Mouse (Mus musculus): ENCODE data around the gene Csk. TPM values are rescaled to one million over a fixed set of nuclear protein-coding genes. Genes with fewer than 3 reads are reported as not detected.

Gene Csk
- total RNA-seq, 2 experiments from 2014 or later, result 35.9 to 44.5 TPM

DNA sequence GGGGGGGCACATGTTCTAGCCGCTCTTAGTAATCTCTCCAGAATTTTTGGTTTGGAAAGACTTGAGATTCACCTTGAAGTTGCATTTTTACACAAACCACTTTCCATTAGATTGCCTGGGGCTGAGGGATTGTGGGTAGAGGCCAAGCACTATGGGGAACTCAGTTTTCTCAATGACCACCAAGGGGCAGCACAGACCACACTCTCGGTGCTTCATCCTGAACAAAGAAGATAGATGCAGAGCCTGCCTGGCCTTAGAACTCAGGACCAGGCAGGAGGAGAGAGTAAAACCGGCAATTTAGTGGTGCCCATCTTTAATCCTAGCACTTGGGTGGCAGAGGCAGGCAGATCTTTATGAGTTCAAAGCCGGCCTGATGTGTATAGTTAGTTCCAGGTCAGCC lies 6.3 kb upstream of the Csk start:
- peak; percentile 85 to 90 for DNase-seq
- intact Hi-C loops (cut with DNase I), result loop anchor here (1.0 to 5.0 kb wide), 4 partner anchors 85 to 338 kb away; partner anchors contain the start of gene Cox5a

DNA sequence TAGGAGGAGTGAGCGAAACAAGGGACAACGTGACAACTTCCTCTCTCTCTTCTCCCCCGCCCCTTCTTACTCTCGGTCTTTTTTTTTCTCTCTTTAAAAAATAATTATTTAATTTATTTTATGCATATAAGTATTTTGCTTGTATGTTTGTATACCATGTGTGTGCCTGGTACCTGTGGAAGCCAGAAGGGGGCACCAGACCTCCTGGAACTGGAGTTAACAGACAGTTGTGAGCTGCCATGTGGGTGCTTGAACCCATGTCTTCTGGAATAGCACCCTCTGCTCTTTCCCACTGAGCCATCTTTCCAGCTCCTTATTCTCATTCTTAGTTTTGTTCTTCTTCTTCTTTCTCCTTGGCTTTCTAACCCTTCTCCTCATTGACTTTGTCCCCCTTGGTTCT lies 5.5 kb upstream of the Csk start:
- no peak for DNase-seq
- intact Hi-C loops (cut with DNase I), result loop anchor here (1.0 to 5.0 kb wide), 3 partner anchors 85 to 172 kb away; partner anchors contain the start of gene Cox5a

DNA sequence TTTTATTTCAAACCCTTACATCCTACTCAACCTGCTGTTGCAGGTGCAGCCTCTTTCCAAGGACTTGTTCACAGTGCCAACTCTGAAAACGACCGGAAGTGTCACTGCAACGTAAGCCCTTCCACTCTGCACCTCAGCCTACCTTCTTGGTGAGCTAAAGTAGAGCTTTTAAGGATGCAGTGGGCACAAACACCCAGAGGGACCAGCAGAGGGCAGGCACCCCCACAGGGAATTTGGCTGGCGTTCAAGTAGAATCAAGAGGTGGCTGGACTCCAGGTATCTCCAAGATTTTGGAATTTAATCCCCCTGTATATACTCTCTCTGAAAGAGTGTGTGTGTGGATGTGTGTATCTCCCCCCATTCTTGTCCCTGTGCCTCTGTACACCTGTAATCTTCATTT lies 4.4 kb upstream of the Csk start:
- intact Hi-C loops (cut with DNase I), result loop anchor here (5.0 kb wide), 2 partner anchors 136 to 171 kb away; partner anchors contain the start of gene Cox5a

DNA sequence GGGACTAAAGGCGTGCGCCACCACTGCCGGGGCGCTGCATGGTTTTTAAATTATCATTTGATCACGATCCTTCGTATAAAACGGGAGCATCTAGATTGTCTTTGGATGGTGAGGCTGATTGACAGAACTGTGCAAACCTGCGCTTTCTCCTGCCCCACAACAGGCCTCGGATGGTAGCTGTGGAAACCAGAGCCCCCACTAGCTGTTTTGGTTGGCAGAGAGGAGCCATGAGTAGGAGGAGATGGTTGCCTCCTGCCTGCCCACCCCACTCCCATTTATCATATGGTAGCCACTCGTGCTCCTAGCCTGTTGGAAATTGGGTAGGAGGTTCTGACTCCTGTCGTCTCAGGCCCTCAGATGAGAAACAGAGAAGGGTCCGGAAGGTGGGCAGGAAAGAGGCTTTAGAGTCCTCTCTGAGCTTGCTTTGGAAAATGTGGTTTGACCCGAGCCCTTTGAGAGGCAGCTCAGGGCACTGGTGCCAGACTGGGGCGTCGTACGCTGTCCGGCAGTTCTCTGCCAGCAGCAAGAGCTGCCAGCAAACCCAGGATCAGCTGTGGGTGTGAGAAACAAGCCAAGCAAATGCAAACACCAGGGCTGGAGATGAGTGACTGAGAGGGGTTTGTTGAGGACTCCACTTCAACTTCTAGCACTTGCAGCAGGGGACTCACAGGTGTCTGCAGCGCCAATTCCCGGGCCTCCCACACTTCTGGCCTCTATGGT lies 3.4 kb upstream of the Csk start:
- DNase-seq, result peak in 1 of 2 experiments; percentile 47
- intact Hi-C loops (cut with DNase I), result loop anchor here (5.0 kb wide), 2 partner anchors 134 to 169 kb away; partner anchors contain the start of gene Cox5a

More for the DNA sequence above, 4.4 kb upstream of the Csk start:
- no peak for DNase-seq

DNA sequence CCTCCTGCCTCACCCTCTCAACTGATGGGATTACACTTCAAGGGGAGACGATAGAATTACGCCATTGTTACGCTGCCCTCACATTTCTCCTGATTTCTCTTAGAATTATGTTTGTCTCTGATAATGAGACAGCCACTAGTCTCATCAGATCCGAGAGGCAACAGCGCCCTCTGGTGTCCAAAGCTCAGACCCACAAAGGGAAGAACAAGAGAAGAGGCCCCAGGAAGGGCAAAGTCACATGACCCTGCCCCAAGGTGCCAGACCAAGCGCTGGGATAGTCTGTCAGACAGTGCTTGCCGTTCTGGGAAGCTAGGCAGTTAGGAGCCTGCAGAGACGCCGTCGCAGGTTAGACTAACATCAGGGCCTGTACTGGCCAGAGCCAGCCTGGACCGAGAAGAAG lies 2.3 kb upstream of the Csk start:
- peak; percentile 95 to 98 for DNase-seq
- intact Hi-C loops (cut with DNase I), result loop anchor here (1.0 to 5.0 kb wide), 4 partner anchors 26 to 168 kb away; partner anchors contain the start of gene Cox5a

DNA sequence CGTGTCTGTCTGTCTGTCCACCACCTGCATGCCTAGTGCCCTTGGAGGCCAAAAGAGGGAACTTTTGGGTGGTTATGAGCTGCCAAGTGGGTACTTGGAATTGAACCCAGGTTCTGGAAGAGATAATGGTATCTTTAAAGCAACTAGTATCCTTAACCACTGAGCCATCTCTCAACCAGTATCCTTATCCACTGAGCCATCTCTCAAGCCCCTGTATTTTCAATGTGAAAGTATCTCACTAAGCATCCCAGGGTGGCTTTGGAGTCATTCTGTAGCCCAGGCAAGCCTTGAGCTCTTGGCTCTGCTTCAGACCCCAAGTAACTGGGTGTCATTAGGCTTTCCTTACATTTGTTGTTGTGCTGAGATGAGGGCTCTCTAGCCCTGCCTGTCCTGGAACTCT lies 1.5 kb upstream of the Csk start:
- intact Hi-C loops (cut with DNase I), result loop anchor here (1.0 to 5.0 kb wide), 4 partner anchors 26 to 168 kb away; partner anchors contain the start of gene Cox5a
- no peak for DNase-seq

DNA sequence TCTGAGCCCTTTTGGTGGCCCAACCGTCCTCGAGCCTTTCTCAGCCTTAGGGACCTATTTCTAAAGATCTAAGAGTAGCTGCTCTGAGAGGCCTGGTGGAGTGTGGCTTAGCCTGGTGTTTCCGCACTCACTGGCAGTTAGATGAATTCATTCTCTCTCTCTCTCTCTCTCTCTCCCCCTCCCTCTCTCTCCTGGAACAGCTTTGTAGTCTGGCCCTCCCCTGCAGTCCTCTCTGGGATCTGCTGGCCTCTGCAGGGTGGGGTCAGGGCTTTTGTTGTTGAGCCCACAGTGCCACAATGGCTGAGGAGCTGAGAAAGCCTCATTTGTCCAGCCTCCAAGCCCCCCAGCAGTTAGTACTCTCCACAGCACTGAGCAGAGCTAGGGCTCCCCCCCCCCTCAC lies 576 bp downstream of the Csk start:
- DNase-seq, result no peak
- intact Hi-C loops (cut with DNase I), result no loop called here

DNA sequence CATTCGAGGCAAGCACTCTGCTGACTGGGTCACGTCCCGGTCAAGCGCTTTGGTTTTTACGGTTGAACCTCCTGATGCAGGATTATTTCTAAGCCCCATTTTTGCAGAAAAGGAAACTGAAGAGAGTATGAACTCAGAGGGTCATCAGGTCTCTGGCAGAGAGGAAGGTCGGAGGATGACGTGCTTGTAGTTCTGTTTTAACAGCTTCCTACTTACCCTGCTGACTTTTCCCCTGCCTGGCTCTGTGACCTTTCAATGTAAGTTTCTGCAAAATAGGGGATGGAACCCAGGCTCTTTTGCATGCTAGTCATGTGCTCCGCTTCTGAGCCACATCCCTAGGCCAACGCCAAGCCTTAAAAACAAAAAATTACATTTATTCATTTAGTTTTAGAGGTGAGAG lies 1.1 kb downstream of the Csk start:
- intact Hi-C loops (cut with DNase I), result no loop called here
- peak in 1 of 2 experiments; percentile 6 for DNase-seq

DNA sequence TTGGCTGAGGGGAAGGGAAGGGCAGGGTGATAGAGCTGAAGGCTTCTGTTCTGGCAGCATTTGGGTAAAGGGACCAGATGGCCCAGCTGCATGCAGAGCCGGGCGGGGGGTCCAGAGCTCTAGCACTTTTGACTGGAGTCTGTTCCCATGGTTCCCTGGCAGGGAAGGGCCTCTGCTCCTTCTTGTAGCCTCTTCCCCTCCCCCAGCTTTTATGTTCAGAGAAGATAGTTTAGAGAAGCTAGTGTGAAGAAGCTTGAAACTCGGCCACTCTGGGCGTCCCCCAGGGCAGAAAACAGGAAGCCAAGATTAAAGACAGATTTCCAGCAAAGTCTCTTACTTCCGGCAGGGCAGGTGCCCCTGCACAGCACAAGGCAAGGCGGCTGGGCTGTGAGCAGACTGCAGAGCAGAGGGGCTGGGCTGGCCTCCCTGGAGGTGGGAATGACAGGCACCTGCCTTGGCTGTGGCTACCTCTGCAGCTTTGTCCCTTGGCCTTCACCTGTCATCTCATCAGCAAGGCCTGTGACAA lies 2.6 kb downstream of the Csk start:
- intact Hi-C loops (cut with DNase I), result no loop called here
- peak in 1 of 2 experiments; percentile 34 for DNase-seq

DNA sequence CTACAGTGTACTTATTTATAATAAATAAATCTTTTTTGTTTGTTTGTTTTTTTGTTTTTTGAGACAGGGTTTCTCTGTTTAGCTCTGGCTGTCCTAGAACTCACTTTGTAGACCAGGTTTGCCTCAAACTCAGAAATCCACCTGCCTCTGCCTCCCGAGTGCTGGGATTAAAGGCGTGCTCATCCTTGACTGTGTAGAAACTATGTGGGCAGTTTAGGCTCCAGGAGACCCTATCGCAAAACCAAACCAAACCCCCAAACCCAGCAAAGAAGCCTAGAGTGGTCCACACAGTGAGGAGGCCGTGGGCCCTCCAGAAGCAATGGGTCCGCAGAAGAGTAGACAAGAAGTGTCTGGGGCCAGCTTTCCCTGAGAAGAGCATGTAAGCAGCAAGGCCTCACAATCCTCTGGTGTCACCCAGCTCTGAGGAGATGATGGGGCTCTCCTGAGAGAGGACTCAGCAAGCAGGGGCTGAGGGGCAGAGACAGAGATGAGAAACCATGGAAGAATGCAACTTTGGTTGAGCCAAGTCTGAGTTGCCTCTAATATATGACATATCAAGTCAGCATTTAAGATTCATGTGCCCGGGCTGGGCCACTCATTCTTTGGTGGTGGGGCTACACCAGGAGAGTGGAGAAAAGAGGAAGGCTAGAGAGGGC lies 3.2 kb downstream of the Csk start:
- no peak for DNase-seq
- intact Hi-C loops (cut with DNase I), result no loop called here

DNA sequence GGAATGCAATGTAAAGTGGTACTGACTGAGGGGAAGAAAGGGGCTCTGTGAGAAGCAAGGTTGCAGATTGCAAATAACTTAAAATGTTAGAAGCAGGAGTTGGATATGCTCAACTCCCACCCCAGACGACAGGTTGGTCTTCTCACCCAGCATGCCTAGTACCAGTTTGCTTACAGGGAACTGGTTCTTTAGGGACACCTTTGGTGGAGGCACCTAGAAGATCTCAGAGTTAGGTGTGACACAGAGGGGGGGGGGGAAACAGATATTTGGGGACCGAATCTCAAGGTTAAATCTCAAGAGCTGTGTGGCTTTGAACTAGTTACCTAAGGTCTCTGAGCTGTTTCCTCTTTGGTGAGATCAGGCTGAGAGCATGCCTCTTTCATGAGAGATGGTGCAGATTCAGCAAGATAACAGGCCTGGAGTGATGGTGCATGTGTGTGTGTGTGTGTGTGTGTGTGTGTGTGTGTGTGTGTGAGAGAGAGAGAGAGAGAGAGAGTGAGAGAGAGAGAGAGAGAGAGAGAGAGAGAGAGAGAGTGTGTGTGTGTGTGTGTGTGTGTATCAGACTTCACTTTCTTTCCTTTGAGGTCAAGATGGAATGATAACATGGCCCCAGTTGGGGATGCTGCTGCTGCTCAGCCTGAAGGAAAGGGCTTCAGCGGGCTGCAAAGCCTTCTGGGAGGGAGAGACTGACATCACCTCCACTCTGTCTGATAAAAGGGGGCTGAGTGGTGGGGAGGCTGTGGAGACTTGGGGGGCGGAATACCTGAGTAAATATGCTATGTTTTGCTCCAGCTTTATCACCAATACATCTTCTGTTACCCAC lies 5.9 kb downstream of the Csk start:
- DNase-seq, result no peak
- intact Hi-C loops (cut with DNase I), result no loop called here

DNA sequence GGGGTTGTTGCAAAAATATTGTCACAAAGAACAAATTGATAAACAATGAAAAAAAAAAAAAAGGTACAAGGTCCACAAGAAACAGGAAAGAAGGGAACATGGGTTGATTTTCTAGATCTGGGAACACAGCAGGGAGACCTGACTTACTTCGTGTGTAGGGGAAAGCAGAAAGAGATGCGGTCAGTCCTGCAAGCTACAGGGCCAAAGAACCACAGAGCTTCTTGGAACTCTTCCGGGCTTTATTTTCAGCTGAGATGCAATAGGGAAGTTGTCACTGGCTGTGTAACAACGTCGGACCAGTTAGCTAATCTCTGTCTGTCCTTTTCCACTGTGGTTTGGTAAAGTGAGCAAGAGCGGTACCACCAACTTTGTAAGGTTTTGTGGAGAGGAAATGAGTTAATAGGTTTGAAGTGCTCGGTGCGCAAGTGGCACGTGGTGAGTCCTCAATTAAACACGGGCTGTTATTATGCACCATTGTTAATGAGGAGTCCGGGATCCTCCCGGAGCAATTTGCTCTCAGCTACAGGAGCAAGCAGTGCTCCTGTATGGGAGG lies 6.8 kb downstream of the Csk start:
- DNase-seq, result no peak
- intact Hi-C loops (cut with DNase I), result no loop called here

DNA sequence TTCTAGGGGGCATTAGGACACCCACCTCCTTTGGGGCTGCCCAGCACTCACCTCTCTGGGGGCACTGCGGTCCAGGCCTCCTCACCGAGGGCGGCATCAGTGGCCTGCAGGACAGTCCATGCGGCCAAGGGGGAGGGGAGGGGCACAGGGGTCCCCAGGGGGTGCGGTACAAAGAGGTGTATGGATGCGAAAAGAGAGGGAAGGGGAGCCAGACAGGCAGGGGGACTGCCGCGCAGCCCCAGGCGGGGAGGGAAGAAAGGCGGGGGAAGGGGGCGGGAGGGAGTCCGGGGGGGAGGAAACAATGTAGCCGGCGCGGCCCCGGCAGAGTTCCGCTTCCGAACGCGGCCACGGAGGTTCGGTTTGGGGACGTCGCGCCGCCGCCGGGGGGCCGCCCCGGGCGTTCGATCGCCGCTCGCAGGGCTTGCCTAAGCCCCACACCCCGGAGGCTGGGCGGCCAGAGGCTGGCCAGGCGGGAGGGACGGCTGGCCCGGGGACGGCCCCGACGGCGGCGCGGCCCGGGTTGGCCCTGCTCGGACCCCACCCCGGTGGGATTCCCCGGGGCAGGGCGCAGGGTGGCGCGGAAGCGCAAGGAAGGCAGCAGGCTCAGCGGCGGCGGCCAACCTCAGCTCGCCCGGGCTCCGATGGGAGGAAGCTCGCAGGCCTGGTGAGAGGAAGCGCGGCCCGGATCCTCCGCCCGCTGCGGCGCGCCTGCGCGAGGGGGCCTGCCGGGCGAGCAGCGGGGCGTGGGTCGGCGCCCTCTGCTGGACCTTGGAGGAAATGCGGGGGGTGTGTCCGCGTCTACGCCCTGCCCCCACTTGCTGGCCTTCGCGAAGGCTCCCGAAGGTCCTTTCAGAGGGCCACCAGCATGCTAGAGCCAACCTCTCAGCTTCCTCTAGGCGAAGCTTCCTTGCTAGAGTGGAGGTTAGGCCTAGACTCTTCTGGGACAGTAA lies 8.2 kb downstream of the Csk start:
- DNase-seq, result peak; percentile 96
- intact Hi-C loops (cut with DNase I), result loop anchor here (1.0 to 2.0 kb wide), 2 partner anchors 16 to 56 kb away; partner anchors contain the start of gene Ulk3

DNA sequence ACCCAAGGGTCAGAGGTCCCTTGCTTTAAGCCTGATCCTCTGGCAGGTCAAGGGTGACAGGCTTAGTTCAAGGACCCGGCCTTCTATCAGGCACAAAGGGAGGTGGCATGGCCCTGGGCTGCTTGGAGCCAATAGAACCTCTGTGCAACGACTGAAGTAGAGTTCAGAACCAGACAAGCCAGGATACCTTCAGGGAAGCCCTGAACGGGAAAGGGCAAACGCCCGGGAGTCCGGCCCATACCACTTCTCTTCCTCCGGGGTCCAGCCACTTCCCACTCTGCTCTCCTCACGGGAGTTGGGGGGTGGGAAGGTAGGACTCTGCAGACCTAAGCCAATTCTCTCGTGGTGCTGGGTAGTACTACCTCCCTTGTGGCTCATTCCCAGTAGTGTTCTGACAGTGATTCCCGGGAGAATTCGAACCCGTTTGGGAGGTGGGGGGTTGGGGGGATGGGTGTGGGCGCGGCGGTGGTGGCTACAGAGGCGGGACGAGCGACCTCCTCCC lies 8.9 kb downstream of the Csk start:
- no peak for DNase-seq
- intact Hi-C loops (cut with DNase I), result loop anchor here (2.0 kb wide), 1 partner anchor 56 kb away; the partner anchor contains the start of gene Ulk3

DNA sequence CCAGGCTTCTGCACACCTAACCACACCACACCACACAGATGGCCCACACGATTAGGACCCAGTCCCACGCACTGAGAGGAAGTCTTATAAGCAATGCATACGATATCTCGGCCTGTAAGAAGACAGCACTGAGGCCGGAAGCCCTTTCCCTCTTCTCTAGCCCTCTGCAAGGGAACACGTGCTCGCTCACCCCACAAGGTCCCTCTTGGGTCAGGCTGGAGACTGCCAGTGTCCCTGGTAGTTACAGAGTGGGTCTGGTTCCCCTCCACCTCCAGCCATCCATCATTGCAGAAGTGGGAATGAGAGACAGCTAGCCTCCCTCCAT lies 9.6 kb downstream of the Csk start:
- no peak for DNase-seq

DNA sequence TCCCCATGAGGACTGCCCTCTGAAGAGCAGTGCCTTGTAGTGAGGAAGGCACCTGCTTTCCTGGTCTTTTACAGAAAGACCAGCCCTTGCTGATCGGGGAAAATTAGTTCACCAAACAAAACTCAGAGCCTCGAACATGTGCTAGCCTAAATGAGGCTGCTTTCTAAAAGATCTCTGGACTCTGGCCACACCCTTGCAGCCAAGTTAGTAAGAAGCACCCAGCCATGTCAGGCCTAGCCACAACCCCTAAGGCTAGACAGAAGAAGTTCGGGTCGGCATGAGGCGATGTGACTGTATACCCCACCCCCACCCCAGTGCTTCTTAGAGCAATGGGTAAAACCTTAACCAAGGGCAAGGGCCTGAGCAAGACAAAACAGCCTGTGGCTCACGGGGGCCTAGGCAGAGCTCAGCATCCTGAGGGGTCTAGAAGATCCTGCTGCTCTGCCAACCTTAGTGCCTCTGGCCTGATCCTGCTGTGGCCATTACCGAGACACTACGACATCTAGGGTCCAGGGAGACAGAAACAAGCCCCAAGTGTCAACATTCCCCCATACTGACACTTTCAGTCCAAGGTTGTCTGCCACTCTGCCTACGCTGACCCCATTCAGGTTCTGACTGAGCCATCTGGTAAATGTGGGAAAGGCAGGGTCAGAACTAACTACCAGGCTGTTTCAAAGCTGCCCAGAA lies 10.1 kb downstream of the Csk start:
- DNase-seq, result no peak
- intact Hi-C loops (cut with DNase I), result no loop called here

More for the DNA sequence above, 9.6 kb downstream of the Csk start:
- intact Hi-C loops (cut with DNase I), result loop anchor here (2.0 kb wide), 1 partner anchor 55 kb away; the partner anchor contains the start of gene Ulk3

DNA sequence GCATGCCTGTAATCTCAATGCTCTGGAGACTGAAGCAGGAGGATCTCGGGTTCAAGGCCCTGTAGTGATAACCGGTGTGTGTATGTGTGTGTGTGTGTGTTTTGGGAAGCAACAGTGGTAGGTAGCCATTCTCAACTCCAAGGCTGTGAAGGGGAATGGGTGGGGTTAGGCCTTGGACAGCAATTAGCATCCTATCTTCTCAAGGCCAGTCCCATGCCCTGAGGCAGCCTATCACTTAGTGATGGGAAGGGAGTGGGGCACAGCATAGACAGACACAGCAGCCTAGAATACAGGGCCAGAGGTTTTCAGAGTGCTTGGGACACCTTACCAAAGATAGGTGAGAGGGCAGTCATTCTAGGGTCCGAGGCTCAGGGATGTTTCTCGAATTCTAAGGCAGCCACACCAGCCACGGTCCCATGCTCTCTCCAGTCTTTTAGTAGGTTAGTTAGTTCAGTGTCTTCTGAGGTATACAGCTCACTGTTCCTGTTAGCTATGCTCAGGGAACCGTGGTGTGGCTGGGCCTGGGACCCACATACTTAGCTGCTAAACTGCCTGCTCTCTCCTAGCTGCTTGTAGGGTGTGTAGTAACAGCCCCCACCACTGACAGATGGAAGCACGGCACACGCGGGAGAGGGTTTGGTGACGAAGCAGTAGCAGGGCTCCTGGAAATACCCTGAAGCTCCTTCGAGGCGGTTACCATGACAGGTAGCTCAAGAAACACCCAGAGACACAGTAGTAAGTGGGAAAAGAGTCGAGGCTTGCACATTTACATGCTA lies 11.5 kb downstream of the Csk start:
- DNase-seq, result no peak
- intact Hi-C loops (cut with DNase I), result no loop called here

DNA sequence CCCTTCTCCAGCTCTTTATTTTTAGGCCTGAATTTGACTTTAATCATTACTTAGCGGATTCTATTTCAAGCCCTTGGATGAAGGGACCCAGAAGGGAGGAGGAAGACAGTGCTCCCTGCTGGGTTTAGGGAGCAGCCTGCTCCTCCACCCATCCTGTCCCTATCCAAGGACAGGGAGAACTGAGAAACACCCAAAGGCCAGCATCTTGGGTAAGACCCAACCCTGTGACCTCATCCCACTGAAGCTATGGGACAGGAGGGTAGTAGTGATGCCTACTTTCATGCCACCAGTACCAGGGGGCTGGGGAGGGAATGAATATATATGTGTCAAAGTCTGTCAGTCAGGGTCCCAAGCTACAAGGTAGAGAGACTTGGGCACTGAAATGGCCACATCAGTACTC lies 12.4 kb downstream of the Csk start:
- intact Hi-C loops (cut with DNase I), result no loop called here
- no peak for DNase-seq
